Mouse (Mus musculus): ENCODE data around the gene Gm20388.

DNA sequence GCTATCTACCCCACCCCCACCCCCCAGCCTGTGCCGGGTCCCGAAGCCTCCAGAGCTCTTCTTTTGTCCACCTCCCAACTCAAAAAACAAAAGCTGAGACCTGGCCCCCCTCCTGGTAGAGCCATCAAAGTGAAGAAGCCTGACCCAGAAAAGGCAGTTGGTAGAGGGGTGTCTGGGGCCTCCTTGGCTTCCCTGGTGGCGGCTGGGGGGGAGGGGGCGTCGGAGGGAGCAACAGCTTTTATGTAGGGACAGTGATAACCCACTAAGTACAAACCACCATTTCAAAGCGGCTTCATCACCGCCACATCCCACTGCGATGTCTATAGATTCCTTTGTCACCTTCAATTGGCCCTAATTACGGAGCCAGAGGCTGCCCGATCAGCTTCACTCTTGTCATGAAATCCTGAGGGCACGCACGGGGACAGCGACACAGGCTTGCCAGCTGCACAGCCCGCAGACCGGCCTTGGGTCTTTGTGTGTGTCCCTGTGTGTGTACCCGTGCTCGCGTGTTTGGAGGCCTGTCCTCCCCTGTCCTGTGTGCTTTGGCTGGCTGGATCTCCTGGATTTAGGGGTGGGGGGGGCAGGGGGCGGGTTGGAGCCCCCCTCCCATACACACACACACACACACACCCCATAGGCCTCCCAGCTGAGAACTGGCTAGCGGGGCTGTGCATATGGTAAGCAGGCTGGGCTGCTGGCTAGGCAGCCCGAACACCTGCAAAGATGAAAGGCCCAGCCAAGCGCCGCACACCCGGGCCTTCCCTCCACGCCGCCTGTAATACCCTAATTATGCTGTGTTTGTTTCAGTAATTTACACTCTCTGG is 603.2 kb downstream of the Gm20388 start:
- no peak for TF ChIP-seq ZNF384 (IDR thresholded peaks at IDR 0.05; ENCODE audit: low read depth, low read length)
- TF ChIP-seq HCFC1 (IDR thresholded peaks at IDR 0.05; ENCODE audit: borderline replicate concordance, insufficient read depth, low read length), result no peak
- TF ChIP-seq CHD2 (IDR thresholded peaks at IDR 0.05; ENCODE audit: low read depth, low read length), result no peak
